Mouse (Mus musculus): ENCODE data around the gene Gm11568. TPM values are rescaled to one million over a fixed set of nuclear protein-coding genes. Genes with fewer than 3 reads are reported as not detected.

Gene Gm11568
- polyA plus RNA-seq, 1 experiment from 2014 or later = 1.4 TPM

GRCm38 (mm10) chr11:99907620-99908019 is 49.9 kb downstream of the Gm11568 start, which contains the start of gene Krtap31-1:
Gene Krtap31-1, plus strand, starts transcription at chr11:99907920.
- Histone ChIP-seq H3K4me3 (replicated peaks) (no peak within 1 kb of the TSS), H3K36me3 (no peaks in the 10 kb centered on the region), H3K9ac (no peak within 1 kb of the TSS), H3K4me2 (replicated peaks) (no peak within 1 kb of the TSS), H3K27ac (replicated peaks) (no peak within 1 kb of the TSS), H3K27me3 (no peaks in the 10 kb centered on the region), H3K4me1 (no peaks in the 10 kb centered on the region), H3K9me3 (replicated peaks) (no peaks in the 10 kb centered on the region)
- 84% methylated on average over 2 of the region's 2 CpGs for WGBS
- no peak for ATAC-seq (ENCODE audit: insufficient number of reproducible peaks, low FRiP score, low TSS enrichment, low read depth)

Other genes with a start within 250 kb of the Gm11568 start
- 4.7 and 7.0 TPM in 2 replicates for gene Gm11937, start 247.7 kb upstream of the Gm11568 start, polyA plus RNA-seq (2015; fragmentation: Nextera tagmentation; extraction: Ambion mirVana)
- gene Krtap2-4, start 243.1 kb upstream of the Gm11568 start, polyA plus RNA-seq (2015; fragmentation: Nextera tagmentation; extraction: Ambion mirVana) = 2.0 and 4.2 TPM in 2 replicates
- gene Gm11562, start 237.5 kb upstream of the Gm11568 start, polyA plus RNA-seq (2015; fragmentation: Nextera tagmentation; extraction: Ambion mirVana) = 3.9 and 5.1 TPM in 2 replicates
- 1.7 and 2.2 TPM in 2 replicates for gene Krtap4-1, start 229.7 kb upstream of the Gm11568 start, polyA plus RNA-seq (2015; fragmentation: Nextera tagmentation; extraction: Ambion mirVana)
- 1.6 and 3.2 TPM in 2 replicates for gene Krtap4-2, start 222.8 kb upstream of the Gm11568 start, polyA plus RNA-seq (2015; fragmentation: Nextera tagmentation; extraction: Ambion mirVana)
- gene Krtap4-7, start 213.8 kb upstream of the Gm11568 start, polyA plus RNA-seq (2015; fragmentation: Nextera tagmentation; extraction: Ambion mirVana) = 2.0 and 2.3 TPM in 2 replicates
- 1.2 and 1.8 TPM in 2 replicates for gene Gm11555, start 207.7 kb upstream of the Gm11568 start, polyA plus RNA-seq (2015; fragmentation: Nextera tagmentation; extraction: Ambion mirVana)
- 0.77 and 1.0 TPM in 2 replicates for gene Gm11563, start 199.0 kb upstream of the Gm11568 start, polyA plus RNA-seq (2015; fragmentation: Nextera tagmentation; extraction: Ambion mirVana)
- gene Krtap4-6, start 192.0 kb upstream of the Gm11568 start, polyA plus RNA-seq (2015; fragmentation: Nextera tagmentation; extraction: Ambion mirVana) = 1.1 and 1.3 TPM in 2 replicates
- not detected in 2 replicates for gene Gm14190, start 167.2 kb upstream of the Gm11568 start, polyA plus RNA-seq (2015; fragmentation: Nextera tagmentation; extraction: Ambion mirVana)
- gene Gm14180, start 123.6 kb upstream of the Gm11568 start, polyA plus RNA-seq (2015; fragmentation: Nextera tagmentation; extraction: Ambion mirVana) = not detected in 2 replicates
- gene Gm11595, start 85.0 kb upstream of the Gm11568 start, polyA plus RNA-seq (2015; fragmentation: Nextera tagmentation; extraction: Ambion mirVana) = 1.0 and 1.9 TPM in 2 replicates
- gene Krtap4-8, start 77.2 kb upstream of the Gm11568 start, polyA plus RNA-seq (2015; fragmentation: Nextera tagmentation; extraction: Ambion mirVana) = 0.98 and 0.99 TPM in 2 replicates
- 1.00 and 1.1 TPM in 2 replicates for gene Krtap4-9, start 72.7 kb upstream of the Gm11568 start, polyA plus RNA-seq (2015; fragmentation: Nextera tagmentation; extraction: Ambion mirVana)
- 0.15 and 0.51 TPM in 2 replicates for gene Gm11596, start 64.5 kb upstream of the Gm11568 start, polyA plus RNA-seq (2015; fragmentation: Nextera tagmentation; extraction: Ambion mirVana)
- not detected in 2 replicates for gene Gm11569, start 59.0 kb upstream of the Gm11568 start, polyA plus RNA-seq (2015; fragmentation: Nextera tagmentation; extraction: Ambion mirVana)
- gene Gm11554, start 53.5 kb upstream of the Gm11568 start, polyA plus RNA-seq (2015; fragmentation: Nextera tagmentation; extraction: Ambion mirVana) = 0.33 TPM in 1 of 2 replicates, not detected in the other
- 0.45 and 0.50 TPM in 2 replicates for gene Krtap4-13, start 48.0 kb upstream of the Gm11568 start, polyA plus RNA-seq (2015; fragmentation: Nextera tagmentation; extraction: Ambion mirVana)
- gene Gm11564, start 42.3 kb upstream of the Gm11568 start, polyA plus RNA-seq (2015; fragmentation: Nextera tagmentation; extraction: Ambion mirVana) = 0.53 and 0.61 TPM in 2 replicates
- gene 2300003K06Rik, start 19.9 kb upstream of the Gm11568 start, polyA plus RNA-seq (2015; fragmentation: Nextera tagmentation; extraction: Ambion mirVana) = not detected in 2 replicates
- 2.0 and 3.9 TPM in 2 replicates for gene Krtap4-16, start 6.3 kb upstream of the Gm11568 start, polyA plus RNA-seq (2015; fragmentation: Nextera tagmentation; extraction: Ambion mirVana)
- gene Gm11559, start 6.6 kb downstream of the Gm11568 start, polyA plus RNA-seq (2015; fragmentation: Nextera tagmentation; extraction: Ambion mirVana) = 2.4 and 2.5 TPM in 2 replicates
- 1.7 and 2.2 TPM in 2 replicates for gene Krtap9-1, start 15.5 kb downstream of the Gm11568 start, polyA plus RNA-seq (2015; fragmentation: Nextera tagmentation; extraction: Ambion mirVana)
- gene Gm11567, start 21.3 kb downstream of the Gm11568 start, polyA plus RNA-seq (2015; fragmentation: Nextera tagmentation; extraction: Ambion mirVana) = 1.5 and 1.7 TPM in 2 replicates
- not detected in 2 replicates for gene Krtap31-1, start 50.0 kb downstream of the Gm11568 start, polyA plus RNA-seq (2015; fragmentation: Nextera tagmentation; extraction: Ambion mirVana)
- gene Gm11565, start 56.8 kb downstream of the Gm11568 start, polyA plus RNA-seq (2015; fragmentation: Nextera tagmentation; extraction: Ambion mirVana) = not detected in 2 replicates
- not detected in 2 replicates for gene Krtap31-2, start 78.4 kb downstream of the Gm11568 start, polyA plus RNA-seq (2015; fragmentation: Nextera tagmentation; extraction: Ambion mirVana)
- not detected in 2 replicates for gene Krtap9-5, start 90.6 kb downstream of the Gm11568 start, polyA plus RNA-seq (2015; fragmentation: Nextera tagmentation; extraction: Ambion mirVana)
- gene Krtap29-1, start 121.1 kb downstream of the Gm11568 start, polyA plus RNA-seq (2015; fragmentation: Nextera tagmentation; extraction: Ambion mirVana) = 0.38 TPM in 1 of 2 replicates, not detected in the other
- 3.8 and 5.7 TPM in 2 replicates for gene Krtap16-1, start 128.7 kb downstream of the Gm11568 start, polyA plus RNA-seq (2015; fragmentation: Nextera tagmentation; extraction: Ambion mirVana)
- gene Krtap17-1, start 136.1 kb downstream of the Gm11568 start, polyA plus RNA-seq (2015; fragmentation: Nextera tagmentation; extraction: Ambion mirVana) = 4.9 and 9.8 TPM in 2 replicates
- gene Krt33a, start 158.3 kb downstream of the Gm11568 start, polyA plus RNA-seq (2015; fragmentation: Nextera tagmentation; extraction: Ambion mirVana) = 6.0 and 11.3 TPM in 2 replicates
- 7.3 and 17.9 TPM in 2 replicates for gene Krt33b, start 172.0 kb downstream of the Gm11568 start, polyA plus RNA-seq (2015; fragmentation: Nextera tagmentation; extraction: Ambion mirVana)
- 3.6 and 7.8 TPM in 2 replicates for gene Krt34, start 183.6 kb downstream of the Gm11568 start, polyA plus RNA-seq (2015; fragmentation: Nextera tagmentation; extraction: Ambion mirVana)
- 5.9 and 13.8 TPM in 2 replicates for gene Krt31, start 192.6 kb downstream of the Gm11568 start, polyA plus RNA-seq (2015; fragmentation: Nextera tagmentation; extraction: Ambion mirVana)
- gene Krt32, start 230.3 kb downstream of the Gm11568 start, polyA plus RNA-seq (2015; fragmentation: Nextera tagmentation; extraction: Ambion mirVana) = 6.4 and 7.2 TPM in 2 replicates
- 23.0 and 37.6 TPM in 2 replicates for gene Krt35, start 238.3 kb downstream of the Gm11568 start, polyA plus RNA-seq (2015; fragmentation: Nextera tagmentation; extraction: Ambion mirVana)
- gene Krt36, start 247.7 kb downstream of the Gm11568 start, polyA plus RNA-seq (2015; fragmentation: Nextera tagmentation; extraction: Ambion mirVana) = 0.76 and 1.9 TPM in 2 replicates

Measured in embryonic facial prominence, embryonic 15.5 days (tissue).